Mouse (Mus musculus): ENCODE data around the gene Bnipl. TPM values are rescaled to one million over a fixed set of nuclear protein-coding genes. Genes with fewer than 3 reads are reported as not detected.

Gene Bnipl
- total RNA-seq, 1 experiment from 2014 or later, result not detected

GRCm38 (mm10) chr3:95281216-95282126 lies 30.5 kb upstream of the Bnipl start, which contains the start of the genes Mindy1 and Prune1:
TSS of gene Mindy1 (plus strand) at chr3:95281345.
TSS of gene Prune1 (minus strand) at chr3:95282076.
- ATAC-seq (replicated peaks; ENCODE audit: low read depth, poor library complexity, severe bottlenecking), result peak; percentile 75

- ATAC-seq (replicated peaks; ENCODE audit: low read depth, poor library complexity, severe bottlenecking), result no peak
Measured at GRCm38 (mm10) chr3:95280747-95281146, 29.8 kb upstream of the Bnipl start.

GRCm38 (mm10) chr3:95277149-95277551 lies 26.2 kb upstream of the Bnipl start:
- no peak for ATAC-seq (replicated peaks; ENCODE audit: low read depth, poor library complexity, severe bottlenecking)

- ATAC-seq (replicated peaks; ENCODE audit: low read depth, poor library complexity, severe bottlenecking), result no peak
Measured at GRCm38 (mm10) chr3:95276428-95276934, 25.5 kb upstream of the Bnipl start.

GRCm38 (mm10) chr3:95275161-95275560 lies 24.2 kb upstream of the Bnipl start:
- ATAC-seq (replicated peaks; ENCODE audit: low read depth, poor library complexity, severe bottlenecking), result no peak

GRCm38 (mm10) chr3:95274453-95274852 lies 23.5 kb upstream of the Bnipl start:
- ATAC-seq (replicated peaks; ENCODE audit: low read depth, poor library complexity, severe bottlenecking), result no peak

GRCm38 (mm10) chr3:95273471-95273870 lies 22.5 kb upstream of the Bnipl start:
- ATAC-seq (replicated peaks; ENCODE audit: low read depth, poor library complexity, severe bottlenecking), result no peak

GRCm38 (mm10) chr3:95270766-95271364 lies 19.9 kb upstream of the Bnipl start:
- no peak for ATAC-seq (replicated peaks; ENCODE audit: low read depth, poor library complexity, severe bottlenecking)

- no peak for ATAC-seq (replicated peaks; ENCODE audit: low read depth, poor library complexity, severe bottlenecking)
Measured at GRCm38 (mm10) chr3:95269789-95270188, 18.8 kb upstream of the Bnipl start.

GRCm38 (mm10) chr3:95267855-95268254 lies 16.9 kb upstream of the Bnipl start:
- ATAC-seq (replicated peaks; ENCODE audit: low read depth, poor library complexity, severe bottlenecking), result no peak

- ATAC-seq (replicated peaks; ENCODE audit: low read depth, poor library complexity, severe bottlenecking), result no peak
Measured at GRCm38 (mm10) chr3:95266052-95266451, 15.1 kb upstream of the Bnipl start.

- ATAC-seq (replicated peaks; ENCODE audit: low read depth, poor library complexity, severe bottlenecking), result no peak
Measured at GRCm38 (mm10) chr3:95264724-95265123, 13.7 kb upstream of the Bnipl start.

GRCm38 (mm10) chr3:95263089-95263739 lies 12.2 kb upstream of the Bnipl start:
- ATAC-seq (replicated peaks; ENCODE audit: low read depth, poor library complexity, severe bottlenecking), result peak; percentile 98

- no peak for ATAC-seq (replicated peaks; ENCODE audit: low read depth, poor library complexity, severe bottlenecking)
Measured at GRCm38 (mm10) chr3:95261975-95262374, 11.0 kb upstream of the Bnipl start.

- no peak for ATAC-seq (replicated peaks; ENCODE audit: low read depth, poor library complexity, severe bottlenecking)
Measured at GRCm38 (mm10) chr3:95256931-95257330, 5.9 kb upstream of the Bnipl start.

- ATAC-seq (replicated peaks; ENCODE audit: low read depth, poor library complexity, severe bottlenecking), result no peak
Measured at GRCm38 (mm10) chr3:95250361-95250760, 632 bp downstream of the Bnipl start.

GRCm38 (mm10) chr3:95247660-95248336 lies 3.2 kb downstream of the Bnipl start:
- no peak for ATAC-seq (replicated peaks; ENCODE audit: low read depth, poor library complexity, severe bottlenecking)

GRCm38 (mm10) chr3:95246465-95247231 lies 4.3 kb downstream of the Bnipl start:
- peak; percentile 57; the same call in 1 of the 2 replicates for ATAC-seq (replicated peaks; ENCODE audit: low read depth, poor library complexity, severe bottlenecking)

- no peak for ATAC-seq (replicated peaks; ENCODE audit: low read depth, poor library complexity, severe bottlenecking)
Measured at GRCm38 (mm10) chr3:95243086-95243485, 7.9 kb downstream of the Bnipl start.

Measured in common myeloid progenitor, adult 5-6 weeks (primary cell).